Mouse (Mus musculus) olfactory bulb, adult 2 months (tissue): ENCODE data around the gene Rgs12.

Experiments
- CTCF ChIP-seq: fragments of 200-500 bp; IDR thresholded peaks from 2 replicates; pipeline ENCODE4 v1.5.1; 2012; ENCODE audit warnings: low read depth, mild to moderate bottlenecking, low read length, moderate library complexity; ENCODE audit not compliant: insufficient read depth
- POLR2A ChIP-seq: fragments of 200-500 bp; IDR thresholded peaks from 2 replicates; pipeline ENCODE4 v1.6.1; 2012; ENCODE audit warnings: mild to moderate bottlenecking, low read depth, low read length, moderate library complexity; ENCODE audit not compliant: insufficient read depth

- TF ChIP-seq CTCF (no peak), POLR2A (no peak)
These were observed 121.7 kb downstream of the Rgs12 start for GRCm38 (mm10) chr5:35070953-35071352.
